Mouse (Mus musculus) heart, postnatal 14 days (tissue): Measurements from ENCODE around the gene Naa40. TPM values are rescaled to one million over a fixed set of nuclear protein-coding genes. Genes with fewer than 3 reads are reported as not detected.

Experiments used
- DNase-seq, 2 experiments: peaks; one replicate each; pipeline ENCODE4 v3.0.0; 2021 to 2022
- intact Hi-C: fragments of 180-260 bp; cut with DNase I; formaldehyde crosslinking; loops from one replicate; pipeline ENCODE4 v1.15.1; 2025
- total RNA-seq, 2 experiments: library from RNA; stranded (reverse); gene quantifications; 2 replicates each; pipeline ENCODE4 v1.2.3; 2021

Naa40 gene
- total RNA-seq, 2 experiments from 2014 or later, result 19.9 to 20.3 TPM

DNA sequence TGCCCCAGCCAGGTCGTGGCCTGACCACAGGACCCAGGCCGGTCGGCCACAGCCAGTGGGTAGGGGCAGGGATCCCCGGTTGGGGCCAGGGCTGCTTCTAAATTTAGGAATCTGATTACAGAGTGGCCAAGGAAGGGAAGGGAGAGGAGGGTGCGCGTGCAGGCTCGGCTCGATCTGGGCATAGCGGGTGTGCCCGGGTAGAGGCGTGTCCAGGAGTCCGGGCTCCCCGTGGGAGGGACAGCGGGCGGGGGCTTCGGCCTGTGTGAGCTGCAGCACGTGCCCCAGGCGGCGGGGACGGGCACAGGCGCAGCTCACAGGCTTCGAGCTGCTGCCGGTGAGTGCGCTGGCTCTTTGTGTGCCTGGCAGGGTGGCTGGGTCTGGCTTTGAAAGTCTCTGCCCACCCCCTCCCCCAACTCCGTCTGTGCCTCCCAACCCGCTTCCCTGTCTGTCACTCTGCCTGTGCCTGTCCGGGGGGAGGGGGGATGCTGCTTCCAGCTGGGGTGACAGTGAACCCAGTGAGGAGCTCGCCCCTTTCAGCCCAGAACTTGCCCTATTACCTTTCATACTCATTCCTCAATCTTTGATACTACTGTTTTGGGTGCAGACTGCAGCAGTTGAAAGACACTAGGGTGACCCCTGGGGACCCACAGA lies 26.2 kb upstream of the Naa40 start, which contains the start of gene Rcor2:
TSS of gene Rcor2 (plus strand) at position 235 of the 651 bp plus-strand sequence.
- peak; percentile 79 to 82 for DNase-seq
- intact Hi-C loops, result loop anchor here (2.0 to 10.0 kb wide), 2 partner anchors 26 to 348 kb away; partner anchors contain the start of genes Hrasls5 and Naa40

DNA sequence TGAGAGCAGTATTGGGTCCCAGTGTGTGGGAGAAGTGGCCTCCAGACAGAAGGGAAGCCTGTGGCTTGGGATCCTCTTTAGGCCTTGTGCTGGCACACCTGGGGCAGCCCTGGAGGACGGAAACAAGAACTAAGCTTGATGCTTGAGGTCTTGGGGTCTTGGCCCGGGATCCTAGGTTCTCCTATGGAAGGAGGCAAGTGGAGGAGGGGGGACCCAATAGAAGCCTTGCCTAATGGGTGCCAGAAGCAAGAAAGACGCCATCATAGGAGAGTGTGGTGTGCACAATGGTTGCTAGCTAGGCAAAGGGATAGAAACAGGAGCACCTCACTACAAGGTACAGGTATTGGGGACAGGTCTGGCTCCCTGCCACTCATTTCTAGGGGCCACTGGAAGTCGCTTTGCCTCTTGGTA lies 25.4 kb upstream of the Naa40 start:
- DNase-seq, result peak in 1 of 2 experiments; percentile 23
- intact Hi-C loops, result loop anchor here (2.0 to 10.0 kb wide), 2 partner anchors 26 to 348 kb away; partner anchors contain the start of genes Hrasls5 and Naa40

DNA sequence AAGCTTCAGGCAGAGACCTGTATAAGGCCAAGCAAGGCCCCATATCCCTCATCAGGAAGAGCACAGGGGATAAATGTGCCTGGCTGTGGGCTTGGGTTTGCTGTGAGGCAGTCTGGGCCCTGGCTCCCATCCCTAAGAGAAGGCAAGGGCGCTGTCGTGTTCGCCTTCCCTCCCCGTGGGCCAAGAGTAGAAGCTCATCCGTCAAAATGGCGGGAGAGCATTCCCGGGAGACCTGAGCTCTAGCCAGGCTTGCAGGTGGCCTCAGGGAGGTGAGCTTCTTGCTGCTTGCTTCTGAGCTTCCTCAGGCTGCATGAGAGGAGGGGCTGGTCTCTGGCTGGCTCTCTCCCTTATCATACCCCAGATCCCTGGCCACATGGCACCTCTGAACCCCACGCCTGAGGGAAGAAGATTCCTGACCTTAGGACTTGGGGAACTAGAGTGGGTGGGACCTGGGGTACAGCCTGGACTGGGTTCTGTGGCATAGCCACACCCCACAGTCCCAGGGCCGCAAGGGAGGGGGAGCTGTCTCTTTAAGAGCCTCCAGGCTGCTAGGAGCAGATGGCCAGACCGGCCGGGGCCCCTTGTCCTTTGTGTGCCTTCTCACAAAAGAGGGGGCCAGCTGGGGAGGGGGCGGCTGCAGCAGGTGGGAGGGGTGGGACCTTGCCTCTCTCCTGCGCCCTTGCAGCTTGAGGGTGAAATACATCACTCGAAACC lies 24.7 kb upstream of the Naa40 start:
- intact Hi-C loops, result loop anchor here (2.0 to 10.0 kb wide), 3 partner anchors 25 to 349 kb away; partner anchors contain the start of genes Hrasls5 and Naa40
- DNase-seq, result peak in 1 of 2 experiments; percentile 28

DNA sequence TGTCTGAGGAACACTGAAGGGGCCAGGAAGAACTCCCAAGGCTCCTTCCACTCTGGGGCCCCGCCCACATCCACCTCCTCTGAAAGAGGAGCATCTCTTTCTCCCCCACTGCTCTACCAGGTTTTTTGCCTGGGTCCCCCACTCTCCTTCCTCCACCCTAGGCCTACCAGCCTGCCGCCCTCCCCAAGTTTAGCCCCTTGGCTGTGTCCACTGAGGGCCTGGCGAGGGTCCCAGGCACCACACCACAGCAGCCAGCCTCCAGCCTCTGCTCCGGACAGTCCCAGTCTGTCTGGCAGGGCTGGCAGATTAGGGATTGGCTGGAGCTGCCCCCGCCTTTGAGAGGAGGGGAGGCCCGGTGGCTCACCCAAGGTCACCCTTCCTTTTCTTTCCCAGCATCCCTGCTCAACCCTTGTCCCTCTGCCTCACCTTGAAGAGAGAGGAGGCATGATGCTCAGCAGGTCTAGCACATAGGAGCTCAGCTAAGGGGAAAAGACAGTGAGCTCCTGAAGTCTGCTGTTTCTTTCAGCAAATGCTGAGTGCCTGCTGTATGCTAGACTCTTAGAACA lies 23.9 kb upstream of the Naa40 start:
- peak; percentile 66 to 74 for DNase-seq
- intact Hi-C loops, result loop anchor here (2.0 to 10.0 kb wide), 2 partner anchors 80 to 350 kb away; partner anchors contain the start of gene Hrasls5

DNA sequence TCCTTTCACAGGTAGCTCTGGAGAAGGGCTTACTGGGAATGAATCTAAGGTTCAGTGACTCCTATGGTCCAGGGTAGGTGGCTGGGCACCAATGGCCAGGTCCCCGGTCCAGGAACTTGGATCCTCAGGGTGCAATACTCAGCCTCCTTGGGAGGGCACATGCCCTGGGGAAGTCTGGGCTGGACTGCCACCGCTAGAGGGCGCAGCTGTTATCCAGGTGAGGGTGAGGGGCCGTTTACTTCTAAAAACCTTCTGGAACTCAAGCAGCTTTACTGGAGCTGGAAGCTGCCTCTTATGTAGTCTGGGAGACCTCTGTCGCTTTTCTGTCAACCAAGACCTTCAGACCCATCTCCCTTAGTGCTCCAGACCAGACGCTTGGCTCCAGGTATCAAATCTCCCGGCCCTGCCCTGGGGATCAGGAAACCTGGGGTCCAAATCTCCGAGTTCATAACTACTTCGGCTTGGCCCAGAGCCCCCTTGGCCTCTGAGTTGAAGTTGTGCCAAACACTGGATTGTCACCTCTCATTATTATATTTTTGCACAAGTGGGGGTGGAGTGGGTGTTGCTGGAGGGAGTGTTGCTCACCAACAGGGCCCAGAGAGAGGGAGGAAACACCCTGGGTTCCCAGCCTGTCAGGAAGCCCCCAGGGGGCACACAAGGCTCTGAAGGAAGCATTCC lies 23.2 kb upstream of the Naa40 start:
- peak; percentile 86 to 91 for DNase-seq
- intact Hi-C loops, result loop anchor here (2.0 to 10.0 kb wide), 2 partner anchors 81 to 351 kb away; partner anchors contain the start of gene Hrasls5

DNA sequence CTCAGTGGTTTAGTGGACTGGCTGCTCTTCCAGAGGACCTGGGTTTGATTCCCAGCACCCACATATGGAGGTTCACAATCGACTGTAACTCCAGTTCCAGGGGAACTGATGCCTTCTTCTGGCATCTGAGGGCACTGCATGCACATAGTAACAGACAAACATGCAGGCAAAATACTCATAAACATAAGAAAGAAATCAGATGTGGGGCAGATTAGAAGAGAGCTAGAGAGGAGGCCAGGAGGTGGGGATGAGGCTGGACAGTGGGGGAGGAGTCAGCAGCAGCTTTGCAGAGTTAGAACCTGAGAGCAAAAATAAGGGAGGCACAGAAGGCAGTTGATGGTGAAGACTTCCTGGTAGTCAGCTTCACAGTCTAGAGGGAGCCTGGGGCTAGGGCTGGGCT lies 21.6 kb upstream of the Naa40 start:
- intact Hi-C loops, result loop anchor here (10.0 kb wide), 1 partner anchor 352 kb away; the partner anchor contains the start of gene Hrasls5
- no peak for DNase-seq

DNA sequence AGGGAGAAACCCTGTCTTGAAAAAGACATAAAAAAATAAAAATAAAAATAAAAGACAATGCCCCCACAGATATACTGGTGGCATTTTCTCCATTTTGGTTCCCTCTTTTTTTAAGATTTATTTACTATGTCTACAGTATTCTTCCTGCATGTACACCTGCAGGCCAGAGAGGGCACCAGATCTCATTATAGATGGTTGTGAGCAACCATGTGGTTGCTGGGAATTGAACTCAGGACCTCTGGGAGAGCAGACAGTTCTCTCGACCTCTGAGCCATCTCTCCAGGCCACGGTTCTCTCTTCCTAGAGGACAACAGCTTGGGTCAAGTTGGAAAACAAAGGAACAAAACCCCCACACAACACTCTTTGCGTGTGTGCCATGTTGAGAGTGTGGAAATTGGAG lies 21.0 kb upstream of the Naa40 start:
- DNase-seq, result no peak
- intact Hi-C loops, result loop anchor here (10.0 kb wide), 1 partner anchor 353 kb away; the partner anchor contains the start of gene Hrasls5

DNA sequence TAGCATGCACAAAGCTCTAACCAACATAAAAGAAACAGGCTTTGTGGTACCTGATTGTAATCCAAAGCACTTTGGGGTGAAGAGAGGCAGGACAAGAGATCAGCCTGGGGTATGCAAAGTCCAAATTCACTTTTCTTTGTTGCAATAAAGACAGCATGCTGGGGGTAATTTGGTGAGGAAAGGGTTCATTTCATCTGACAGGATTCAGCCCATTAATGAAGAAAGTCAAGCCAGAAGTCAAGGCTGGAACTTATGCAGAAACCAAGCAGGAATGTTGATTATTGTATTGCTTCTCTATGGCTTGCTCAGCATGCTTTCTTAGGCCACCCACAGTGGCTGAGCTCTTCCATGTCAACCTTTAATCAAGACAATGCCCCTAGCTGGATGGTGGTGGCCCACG lies 20.5 kb upstream of the Naa40 start:
- intact Hi-C loops, result loop anchor here (10.0 kb wide), 1 partner anchor 353 kb away; the partner anchor contains the start of gene Hrasls5
- no peak for DNase-seq

DNA sequence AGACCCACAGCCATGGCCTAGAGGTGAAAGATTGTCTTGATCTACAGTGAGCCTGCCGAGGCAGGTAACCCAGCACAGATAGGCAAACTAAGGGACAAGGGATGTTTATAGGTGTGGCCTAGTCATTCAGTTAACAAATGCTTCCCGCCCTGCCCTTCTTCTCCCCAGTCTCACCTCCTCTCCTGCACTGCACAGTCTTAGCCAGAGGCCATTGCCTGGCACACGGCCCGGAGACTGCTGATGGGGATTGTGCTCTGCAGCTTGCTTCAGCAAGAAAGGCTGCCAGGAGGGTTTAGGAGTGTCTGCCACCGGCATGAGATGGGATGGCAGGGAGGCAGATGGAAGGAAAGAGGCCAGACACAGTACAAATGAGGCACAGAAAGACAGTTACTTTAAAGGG lies 16.9 kb upstream of the Naa40 start:
- peak in 1 of 2 experiments; percentile 29 for DNase-seq
- intact Hi-C loops, result no loop called here

DNA sequence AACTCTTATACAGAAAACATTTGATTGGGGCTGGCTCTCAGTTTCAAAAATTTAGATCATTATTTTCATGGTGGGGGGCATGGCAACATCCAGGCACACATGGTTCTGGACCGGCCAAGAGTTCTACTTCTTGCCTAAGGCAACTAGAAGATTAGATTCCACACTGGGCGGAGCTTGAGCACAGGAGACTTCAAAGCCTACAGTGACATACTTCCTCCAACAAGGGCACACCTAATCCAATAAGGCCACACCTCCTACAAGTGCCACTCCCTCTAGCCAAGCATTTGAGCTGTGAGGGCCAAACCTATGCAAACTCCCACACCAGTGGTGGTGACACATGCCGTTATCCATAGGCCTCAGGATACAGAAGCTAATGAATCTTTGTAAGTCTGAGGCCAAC lies 5.0 kb upstream of the Naa40 start:
- intact Hi-C loops, result no loop called here
- no peak for DNase-seq

DNA sequence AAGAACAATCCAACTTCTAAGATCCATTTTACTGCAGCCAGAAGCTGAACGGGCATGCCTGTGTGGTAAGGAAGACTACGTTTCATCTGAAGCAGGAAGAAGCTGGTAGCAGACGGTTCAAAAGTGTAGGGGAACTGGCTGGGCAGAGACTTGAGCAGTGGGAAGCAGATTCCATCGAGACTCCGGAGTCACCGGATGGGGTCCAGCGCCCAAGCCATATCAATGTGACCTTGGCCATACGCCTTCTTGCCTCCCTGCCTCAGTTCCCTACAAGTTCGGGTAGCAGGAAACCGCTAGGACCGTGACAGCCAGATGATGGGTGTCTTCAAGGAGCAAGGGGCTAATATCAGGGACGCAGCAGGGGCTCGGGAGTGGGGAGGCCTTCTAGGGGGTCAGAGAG lies 692 bp downstream of the Naa40 start:
- intact Hi-C loops, result loop anchor here (2.0 kb wide), 1 partner anchor 27 kb away; the partner anchor contains the start of gene Rcor2
- no peak for DNase-seq

DNA sequence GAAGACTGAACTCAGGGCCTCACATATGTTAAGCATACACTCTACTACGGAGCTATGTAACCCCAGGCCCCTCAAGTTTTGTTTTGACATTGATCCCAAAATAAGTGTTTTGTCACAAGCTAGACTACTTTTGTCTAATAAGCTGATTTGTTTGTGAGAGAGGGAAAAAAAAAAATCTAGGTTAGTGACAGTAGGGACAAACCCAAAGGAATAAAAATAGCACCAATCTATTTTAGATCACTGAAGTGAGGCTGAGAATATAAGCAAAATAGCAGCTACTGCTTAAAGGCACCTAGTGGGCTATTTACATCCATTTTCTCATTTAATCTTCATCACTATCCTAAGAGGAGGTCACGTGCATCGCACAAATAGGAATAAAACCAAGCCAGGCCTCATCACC lies 1.4 kb downstream of the Naa40 start:
- intact Hi-C loops, result loop anchor here (5.0 kb wide), 1 partner anchor 103 kb away; the partner anchor contains the start of gene Mark2

DNA sequence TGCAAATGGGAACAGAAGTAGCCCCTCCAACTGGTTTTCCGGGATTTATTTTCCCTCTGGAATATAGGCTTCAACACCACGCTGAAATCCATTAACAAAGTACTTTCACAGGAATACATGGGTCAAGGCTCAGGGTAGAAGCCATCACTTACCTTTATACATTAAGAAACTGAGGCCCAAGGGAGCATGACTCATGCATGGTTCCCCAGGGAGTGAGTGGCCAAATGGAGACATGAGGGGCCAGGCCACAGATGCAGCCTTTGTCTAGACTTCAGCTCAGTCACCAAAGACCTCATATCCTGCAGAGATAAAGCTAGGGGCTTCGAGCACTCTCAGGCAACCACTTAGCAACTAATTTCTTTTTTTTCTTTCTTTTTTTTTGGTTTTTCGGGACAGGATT lies 4.2 kb downstream of the Naa40 start:
- intact Hi-C loops, result loop anchor here (2.0 to 5.0 kb wide), 2 partner anchors 106 to 182 kb away; partner anchors contain the start of gene Mark2
- no peak for DNase-seq

More for the DNA sequence above, 1.4 kb downstream of the Naa40 start:
- DNase-seq, result no peak

DNA sequence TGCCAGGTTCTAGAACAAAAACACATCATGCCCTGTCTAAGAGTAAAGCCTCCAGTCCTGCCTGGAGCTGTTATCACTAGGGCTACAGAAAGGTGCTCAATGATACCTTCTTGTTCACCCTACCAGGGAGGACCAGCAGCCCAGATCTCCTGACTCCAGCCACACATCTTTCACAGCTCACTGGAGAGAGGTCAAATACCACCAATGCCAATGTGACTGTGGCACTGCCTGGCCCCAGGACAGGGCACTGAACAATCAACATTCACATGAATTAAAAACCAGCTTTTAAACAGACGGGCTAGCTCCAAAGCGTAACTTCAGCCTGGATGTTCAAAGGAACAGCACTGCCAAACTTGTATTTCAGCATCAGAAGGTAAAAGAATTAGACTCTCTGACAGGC lies 5.0 kb downstream of the Naa40 start:
- intact Hi-C loops, result loop anchor here (2.0 to 5.0 kb wide), 2 partner anchors 106 to 183 kb away; partner anchors contain the start of gene Mark2
- DNase-seq, result no peak

DNA sequence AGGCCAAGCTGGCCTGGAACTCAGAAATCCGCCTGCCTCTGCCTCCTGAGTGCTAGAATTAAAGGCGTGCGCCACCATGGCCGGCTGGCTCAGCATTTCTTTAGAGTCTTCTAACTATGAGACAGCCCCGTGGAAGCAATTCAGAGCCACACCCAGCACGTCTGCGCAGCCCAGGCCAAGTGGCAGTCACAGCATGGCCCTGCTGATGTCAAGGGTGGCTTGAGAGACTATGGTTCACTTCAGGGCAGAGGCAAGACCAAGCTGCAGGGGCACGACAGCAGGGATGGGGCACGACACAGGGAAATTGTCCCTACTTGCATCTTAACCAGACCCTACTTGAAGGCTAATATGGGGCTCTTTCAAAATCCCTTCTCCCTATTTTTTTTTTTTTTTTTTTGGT lies 5.5 kb downstream of the Naa40 start:
- intact Hi-C loops, result loop anchor here (2.0 to 5.0 kb wide), 2 partner anchors 107 to 201 kb away; partner anchors contain the start of gene Mark2
- DNase-seq, result no peak

DNA sequence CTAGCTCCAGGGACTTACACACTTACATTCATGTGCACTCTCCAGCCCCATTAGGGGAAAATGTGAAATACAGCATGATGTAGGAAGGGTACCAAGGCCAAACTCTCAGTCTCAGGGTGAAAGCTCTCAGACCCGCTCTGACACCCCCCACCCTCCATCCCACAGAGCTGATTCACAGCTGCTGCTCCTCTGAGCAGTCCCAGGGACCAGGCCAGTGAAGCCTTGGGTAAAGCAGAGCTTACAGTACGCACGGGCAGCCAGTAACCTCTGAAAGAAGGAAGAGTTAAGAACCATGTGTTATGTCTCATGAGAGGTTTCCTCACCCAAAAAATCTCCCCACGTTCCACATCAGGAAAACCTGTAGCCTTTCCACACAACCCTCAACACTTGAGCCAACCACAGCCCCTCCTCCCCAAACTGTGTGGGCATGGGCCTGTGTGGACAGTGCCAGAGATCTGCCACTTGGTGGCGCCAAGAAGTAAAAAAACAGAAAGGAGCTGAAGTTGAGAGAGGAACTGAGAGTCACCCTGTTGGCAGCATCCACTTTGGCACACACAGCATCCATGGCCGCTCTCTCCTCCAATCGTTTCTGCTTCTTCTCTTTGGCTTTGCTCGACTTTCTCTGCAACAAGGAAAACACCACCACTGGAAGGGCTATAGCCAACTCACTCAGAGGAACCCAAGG lies 6.3 kb downstream of the Naa40 start:
- intact Hi-C loops, result loop anchor here (2.0 to 5.0 kb wide), 2 partner anchors 108 to 202 kb away; partner anchors contain the start of gene Mark2
- peak; percentile 78 to 86 for DNase-seq

DNA sequence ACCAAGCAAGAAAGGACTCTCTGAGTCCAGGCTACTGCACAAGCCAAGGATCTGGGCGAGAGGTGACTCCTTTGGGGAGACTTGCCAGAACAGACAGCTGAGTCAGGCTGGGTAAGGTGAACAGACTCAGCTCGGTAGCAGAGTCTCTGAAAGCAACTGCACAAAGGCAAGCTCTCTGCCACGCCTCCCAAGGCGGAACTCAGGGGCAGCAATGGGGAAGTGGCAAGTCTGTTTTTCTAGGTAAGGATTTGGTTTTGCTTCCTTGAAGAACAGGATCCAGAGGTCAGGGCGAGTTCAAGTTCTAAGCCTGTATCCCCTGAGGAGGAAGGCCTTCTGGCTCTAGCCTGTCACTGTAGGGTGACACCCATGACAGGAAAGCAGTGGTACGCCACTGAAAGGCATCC lies 14.5 kb downstream of the Naa40 start:
- DNase-seq, result no peak
- intact Hi-C loops, result no loop called here

DNA sequence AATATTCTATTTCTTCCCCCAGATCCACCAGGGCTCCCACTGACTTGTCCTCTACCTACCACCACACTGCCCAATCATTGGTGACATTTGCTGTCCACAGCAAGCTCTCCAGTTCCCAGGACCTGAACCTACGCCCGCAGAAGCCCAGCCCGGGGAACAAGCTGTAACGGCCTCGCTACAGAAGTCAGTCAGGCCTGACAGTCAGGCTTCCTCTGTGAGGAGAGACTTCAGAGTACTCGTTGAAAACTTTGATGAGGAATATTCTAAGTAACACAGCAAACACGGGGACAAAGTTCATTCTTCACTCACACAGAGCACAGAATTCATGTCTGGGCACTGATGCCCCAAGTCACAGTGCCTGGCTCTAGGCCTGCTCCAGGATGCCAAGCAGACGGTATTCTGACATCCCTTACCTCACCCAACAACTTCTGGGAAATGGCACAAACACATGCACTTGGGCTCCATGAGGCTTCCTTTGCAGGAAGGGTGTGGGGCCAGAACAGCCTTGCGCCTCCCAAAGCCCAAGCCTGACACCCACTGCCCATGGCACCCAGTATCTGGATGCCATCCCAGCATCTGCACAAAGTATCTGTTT lies 15.8 kb downstream of the Naa40 start:
- intact Hi-C loops, result no loop called here
- no peak for DNase-seq

DNA sequence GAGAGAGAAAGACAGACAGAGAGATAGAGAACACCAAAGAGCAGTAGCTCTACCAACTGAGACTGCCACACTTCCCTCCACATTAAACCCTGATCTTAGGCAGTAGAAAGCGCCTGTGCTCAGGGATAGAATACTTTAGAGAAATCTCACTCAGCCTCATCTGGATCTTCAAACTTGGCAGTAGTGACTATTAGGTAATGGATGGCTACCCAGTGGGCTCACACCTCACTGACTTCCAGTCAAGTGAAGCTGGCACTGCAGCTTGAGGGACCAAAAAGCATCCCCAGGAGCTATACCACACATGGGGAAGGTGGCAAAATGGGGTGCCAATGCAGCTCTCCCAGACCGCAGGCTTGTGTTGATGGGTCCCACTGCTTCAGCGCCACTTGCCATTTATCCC lies 16.7 kb downstream of the Naa40 start:
- no peak for DNase-seq
- intact Hi-C loops, result no loop called here
